Mouse (Mus musculus): Measurements from ENCODE around the gene Prg2. TPM values are rescaled to one million over a fixed set of nuclear protein-coding genes. Genes with fewer than 3 reads are reported as not detected.

Prg2 gene
- polyA plus RNA-seq, 1 experiment: not detected

GRCm38 (mm10) chr2:85033121-85033520, 52.9 kb downstream of the Prg2 start:
- peaks cover 6% of the 10 kb centered on the region for H3K36me3 ChIP-seq (ENCODE audit: control insufficient read depth)
- TF ChIP-seq GATA1 (IDR thresholded peaks at IDR 0.05; ENCODE audit: low read length): no peak
- TF ChIP-seq TAL1 (IDR thresholded peaks at IDR 0.05; ENCODE audit: low read length): no peak
- peaks cover 70% of the 10 kb centered on the region for H3K27me3 ChIP-seq (ENCODE audit: control insufficient read depth)
- H3K4me3 ChIP-seq (replicated peaks): no peak overlapping the region
- H3K9me3 ChIP-seq (ENCODE audit: control insufficient read depth, low read length): no peaks in the 10 kb centered on the region
- H3K4me1 ChIP-seq (ENCODE audit: control insufficient read depth): peaks cover 19% of the 10 kb centered on the region

Other genes with a start within 250 kb of the Prg2 start
- 145 and 156 TPM in 2 replicates for gene Ypel4, start 246.4 kb upstream of the Prg2 start, polyA plus RNA-seq (2012)
- gene Gm19426, start 236.8 kb upstream of the Prg2 start, polyA plus RNA-seq (2012): 0.10 and 0.76 TPM in 2 replicates
- not detected in 2 replicates for gene Serping1, start 205.0 kb upstream of the Prg2 start, polyA plus RNA-seq (2012)
- 9.9 and 22.9 TPM in 2 replicates for gene Ube2l6, start 181.6 kb upstream of the Prg2 start, polyA plus RNA-seq (2012)
- gene Smtnl1, start 157.8 kb upstream of the Prg2 start, polyA plus RNA-seq (2012): 0.08 and 0.09 TPM in 2 replicates
- gene Timm10, start 153.5 kb upstream of the Prg2 start, polyA plus RNA-seq (2012): 0.90 and 0.99 TPM in 2 replicates
- gene Slc43a1, start 141.6 kb upstream of the Prg2 start, polyA plus RNA-seq (2012): 20.3 and 29.2 TPM in 2 replicates
- not detected in 2 replicates for gene Rtn4rl2, start 93.8 kb upstream of the Prg2 start, polyA plus RNA-seq (2012)
- gene Slc43a3, start 43.9 kb upstream of the Prg2 start, polyA plus RNA-seq (2012): 7.1 and 8.4 TPM in 2 replicates
- gene Prg3, start 7.8 kb downstream of the Prg2 start, polyA plus RNA-seq (2012): 0.04 TPM in 1 of 2 replicates, not detected in the other
- gene Ssrp1, start 56.8 kb downstream of the Prg2 start, polyA plus RNA-seq (2012): 10.0 and 10.9 TPM in 2 replicates
- not detected in 2 replicates for gene P2rx3, start 57.0 kb downstream of the Prg2 start, polyA plus RNA-seq (2012)
- 0.11 and 0.17 TPM in 2 replicates for gene Tnks1bp1, start 67.6 kb downstream of the Prg2 start, polyA plus RNA-seq (2012)
- not detected in 2 replicates for gene Aplnr, start 155.8 kb downstream of the Prg2 start, polyA plus RNA-seq (2012)
- gene Lrrc55, start 216.7 kb downstream of the Prg2 start, polyA plus RNA-seq (2012): 0.02 TPM in 1 of 2 replicates, not detected in the other

Data from erythroblast, embryonic 14.5 days (primary cell).